Mouse (Mus musculus) A20 (cell line): Measurements from ENCODE around the gene Gpsm1.
A peak's percentile ranks its signal among the peaks of the same experiment; 100 is the strongest.

Experiments used
- DNase-seq: peaks from one replicate; pipeline ENCODE4 v3.0.0-alpha.2; 2011; ENCODE audit warnings: low read depth, low spot score

The Gpsm1 gene

DNA sequence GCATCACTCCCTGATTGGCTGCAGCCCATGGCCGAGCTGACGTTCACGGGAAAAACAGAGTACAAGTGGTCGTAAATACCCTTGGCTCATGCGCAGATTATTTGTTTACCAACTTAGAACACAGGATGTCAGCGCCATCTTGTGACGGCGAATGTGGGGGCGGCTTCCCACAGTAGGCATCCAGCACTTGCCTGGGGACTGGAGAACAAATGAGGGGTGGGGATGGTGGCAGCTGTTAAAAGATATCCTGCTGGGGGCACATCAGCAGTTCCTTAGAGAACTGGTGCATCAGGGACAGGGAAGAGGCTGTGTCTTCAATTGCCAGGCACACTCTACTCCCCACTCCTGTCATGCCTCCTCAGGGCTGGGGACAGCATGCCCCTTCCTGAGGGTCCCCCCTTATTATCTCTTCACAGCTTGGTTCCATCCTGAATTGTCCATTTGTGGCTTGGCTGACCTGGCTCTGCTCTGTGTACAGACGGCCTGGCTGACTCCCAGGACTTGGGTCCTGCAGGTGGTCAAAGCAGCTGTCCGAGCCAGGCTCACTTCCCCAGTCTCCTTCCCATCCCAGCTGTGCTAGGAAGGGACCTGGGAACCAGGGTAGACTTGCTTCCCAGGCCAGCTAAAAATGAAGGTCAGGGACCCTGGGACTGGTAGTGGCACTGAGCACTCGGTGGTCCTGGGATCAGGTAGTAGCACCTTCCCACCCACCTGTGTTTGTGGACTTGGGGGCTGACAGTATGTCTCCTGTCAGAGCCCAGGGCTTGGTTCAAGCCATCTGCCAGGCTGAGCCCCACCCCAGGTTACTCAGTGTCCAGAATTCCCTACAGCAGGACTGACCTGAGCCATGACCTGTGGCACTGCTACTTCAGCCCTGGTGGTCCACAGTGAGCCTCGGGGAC is 23.2 kb downstream of the Gpsm1 start:
- DNase-seq = no peak

GRCm38 (mm10) chr2:26339204-26339551 is 23.9 kb downstream of the Gpsm1 start:
- no peak for DNase-seq

DNA sequence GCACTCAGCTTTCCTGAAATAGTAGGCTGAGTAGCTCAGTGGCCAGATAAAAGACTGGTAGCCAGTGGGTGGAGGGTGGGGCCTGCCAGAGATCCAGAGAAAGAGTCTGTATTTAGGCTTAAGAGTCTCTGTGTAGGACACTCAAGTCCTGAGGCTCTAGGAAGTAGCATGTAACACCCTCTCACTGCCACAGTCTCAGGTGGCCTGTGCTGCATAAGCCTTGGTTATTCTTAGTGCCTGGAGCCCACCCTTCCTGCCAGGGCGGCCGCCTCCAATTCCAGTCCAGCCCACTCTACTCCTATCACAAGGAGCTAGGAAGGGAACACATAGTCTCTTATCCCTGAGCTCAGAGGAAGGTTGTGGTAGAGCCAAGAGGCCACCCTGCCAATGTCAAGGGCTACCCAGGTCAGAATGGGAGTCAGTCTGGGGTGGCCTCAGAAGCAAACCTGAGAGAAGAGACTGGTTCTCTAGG is 26.2 kb downstream of the Gpsm1 start:
- no peak for DNase-seq

- no peak for DNase-seq
These were observed 26.7 kb downstream of the Gpsm1 start for GRCm38 (mm10) chr2:26342044-26342443.

DNA sequence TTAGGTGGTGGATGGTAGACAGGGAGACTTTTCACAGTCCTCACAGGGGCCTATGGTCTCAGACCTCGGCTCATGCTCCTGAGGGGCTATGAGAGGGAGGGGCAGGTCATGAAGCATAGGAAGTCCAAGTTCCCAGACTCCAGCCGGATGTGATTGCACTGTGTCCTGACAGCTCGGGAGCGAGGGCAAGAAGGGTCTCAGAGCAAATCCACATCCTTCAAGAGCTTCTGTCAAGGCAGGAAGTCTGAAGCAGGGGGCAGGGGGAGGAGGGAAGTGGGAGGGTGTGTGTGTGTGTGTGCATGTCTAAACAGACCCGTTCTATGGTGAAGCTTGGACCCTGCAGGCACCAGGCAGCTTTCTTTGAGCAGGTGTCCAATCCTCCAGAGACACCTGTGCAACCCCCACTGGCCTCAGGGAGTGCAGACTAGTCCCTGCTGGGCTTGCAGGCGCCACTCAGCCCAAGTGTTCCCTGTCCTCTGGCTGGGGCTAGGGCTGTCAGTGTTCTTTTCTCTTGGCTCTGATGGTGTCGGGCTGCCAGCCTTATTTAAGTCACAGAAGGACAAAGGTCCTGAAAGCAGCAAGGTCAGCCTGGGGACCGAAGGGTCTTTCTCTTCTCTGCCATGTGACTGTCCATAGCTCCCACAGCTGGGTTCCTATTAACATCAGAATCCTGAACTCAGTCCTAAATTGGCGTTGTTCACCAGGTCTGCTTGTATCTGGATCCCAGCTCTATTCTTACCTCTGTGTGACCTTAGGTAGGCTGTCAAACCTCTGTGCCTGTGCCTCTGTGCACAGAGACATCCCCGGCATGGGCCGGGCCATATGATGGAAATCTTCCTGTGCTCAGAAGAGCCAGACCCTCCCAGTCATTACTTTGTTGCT is 27.5 kb downstream of the Gpsm1 start:
- no peak for DNase-seq

DNA sequence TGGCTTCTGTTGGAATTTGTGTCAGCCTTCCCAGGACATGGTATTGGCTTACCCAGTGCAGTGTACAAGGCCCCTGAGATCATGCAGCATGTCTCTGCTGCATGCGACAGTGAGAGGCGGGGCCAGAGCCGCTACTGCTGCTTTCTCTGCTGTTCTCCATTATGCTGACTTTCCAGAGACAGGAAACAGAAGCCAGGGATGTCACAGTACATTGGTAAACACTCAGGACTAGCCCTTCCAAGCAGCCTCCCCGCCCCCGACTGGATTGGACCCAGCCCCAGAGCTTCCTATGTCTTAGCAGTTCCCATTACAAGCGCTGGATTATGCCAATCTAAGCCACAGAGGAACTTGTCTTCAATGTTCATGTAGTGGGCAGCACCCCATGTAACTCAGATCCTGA is 32.9 kb downstream of the Gpsm1 start:
- no peak for DNase-seq

DNA sequence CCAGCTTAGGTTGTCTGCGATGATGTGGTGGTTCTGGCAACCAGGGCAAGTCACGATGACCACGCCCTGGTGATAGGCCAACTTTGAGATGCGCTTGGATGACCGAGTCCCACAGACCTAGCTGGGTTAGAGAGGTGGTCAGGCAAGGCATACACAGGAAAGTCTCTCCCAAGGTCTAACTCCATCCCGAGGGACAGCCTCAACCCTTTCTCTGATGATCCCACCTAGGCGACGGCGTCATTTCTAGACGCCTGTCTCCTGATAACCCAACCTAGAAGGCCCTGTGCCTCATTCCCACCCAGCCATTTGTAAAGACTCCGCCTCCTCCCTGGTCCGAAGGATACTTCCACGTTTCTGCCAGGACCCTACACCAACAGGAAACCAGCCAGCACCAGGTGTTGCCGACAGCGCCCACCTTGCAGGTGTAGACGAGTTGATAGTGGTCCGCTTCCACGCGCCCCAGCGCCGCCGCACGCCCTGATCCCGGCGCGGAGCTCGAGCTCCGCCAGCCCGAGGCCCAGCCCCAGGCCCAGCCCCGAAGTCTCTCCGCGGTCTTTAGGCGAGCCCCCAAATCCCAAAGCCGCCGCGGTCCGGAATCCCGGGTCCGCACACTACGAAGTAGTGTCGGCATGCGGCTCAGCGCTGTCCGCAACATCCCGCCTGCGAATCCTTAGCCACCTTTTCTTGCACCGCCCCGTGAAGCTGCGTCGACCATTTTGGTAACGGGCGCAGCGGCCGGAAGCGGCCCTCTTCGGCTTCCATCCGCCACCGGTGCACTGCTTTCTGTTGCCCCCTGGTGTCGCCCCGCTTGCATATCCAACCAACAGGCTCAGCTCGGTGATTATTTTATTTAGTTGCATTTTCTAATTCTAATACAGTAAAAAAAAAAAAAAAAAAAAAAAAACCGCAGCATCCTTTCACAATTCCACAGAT is 36.3 kb downstream of the Gpsm1 start, which contains the start of gene Dnlz:
Gene Dnlz (minus strand): TSS at position 753 of the 933 bp plus-strand sequence.
- peak; percentile 94 for DNase-seq

GRCm38 (mm10) chr2:26352291-26352910 is 37.1 kb downstream of the Gpsm1 start:
- no peak for DNase-seq

DNA sequence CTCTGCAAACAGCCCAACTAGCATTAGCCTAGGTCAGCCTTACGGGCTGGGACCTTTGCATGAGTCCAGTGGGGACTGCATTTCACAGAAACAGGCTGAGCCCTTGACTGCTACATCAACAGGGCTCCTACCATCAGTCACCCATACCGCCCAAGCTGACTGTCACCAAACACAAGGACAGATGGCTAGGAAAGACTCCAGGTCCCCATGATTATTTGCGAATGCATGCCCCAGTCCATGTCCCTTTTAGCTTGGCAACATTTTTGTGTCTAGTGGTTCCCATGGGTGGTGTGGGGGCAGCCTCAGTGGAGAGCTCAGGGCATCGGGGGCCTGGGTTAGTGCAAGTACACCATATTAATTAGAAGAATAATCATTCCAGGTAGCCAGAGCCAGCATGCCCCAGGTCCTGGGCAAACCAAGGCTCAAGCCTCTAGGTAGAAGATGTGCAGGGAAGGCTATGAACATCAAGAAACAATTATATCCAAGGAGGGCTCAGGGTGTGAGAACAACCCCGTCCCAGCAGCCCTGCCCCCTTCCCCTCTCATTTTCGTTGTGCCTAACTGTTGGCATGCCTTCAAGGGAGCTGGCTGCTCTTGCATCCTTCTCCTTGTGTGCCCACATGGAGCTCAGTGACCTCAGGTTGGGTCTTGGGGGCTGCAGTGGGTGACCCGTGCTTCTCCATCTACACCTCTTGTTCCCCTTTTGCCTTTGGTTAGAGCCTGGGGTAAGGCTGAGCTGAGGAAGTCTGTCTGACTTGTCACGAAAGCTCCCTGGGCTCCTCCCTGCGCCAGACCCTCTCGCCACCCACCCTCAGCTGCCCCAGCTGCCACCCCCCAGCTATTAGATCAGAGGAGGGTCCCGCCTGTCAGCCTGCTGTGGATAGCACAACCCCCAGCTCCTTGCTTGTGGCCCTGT is 38.0 kb downstream of the Gpsm1 start:
- DNase-seq = no peak

- no peak for DNase-seq
These were observed 39.1 kb downstream of the Gpsm1 start for GRCm38 (mm10) chr2:26354401-26354800.

DNA sequence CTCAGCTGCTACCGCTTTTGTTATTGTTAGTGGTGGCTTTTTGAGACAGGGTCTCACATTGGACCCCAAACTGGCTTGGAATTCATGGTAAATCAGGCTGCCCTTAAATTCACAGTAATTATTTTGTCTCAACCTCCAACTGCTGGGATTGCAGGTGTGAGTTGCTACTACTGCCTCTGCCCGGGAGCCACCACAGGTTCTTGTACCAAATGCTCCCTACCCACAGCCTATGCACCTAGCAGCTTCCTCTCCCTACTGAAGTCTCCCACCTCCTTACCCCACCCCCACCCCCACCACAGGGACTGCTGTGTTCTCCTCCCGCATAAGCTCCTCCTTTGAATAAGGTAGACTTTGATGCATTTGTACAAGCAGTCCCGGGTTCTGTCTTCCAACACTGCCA is 40.9 kb downstream of the Gpsm1 start:
- DNase-seq = no peak

DNA sequence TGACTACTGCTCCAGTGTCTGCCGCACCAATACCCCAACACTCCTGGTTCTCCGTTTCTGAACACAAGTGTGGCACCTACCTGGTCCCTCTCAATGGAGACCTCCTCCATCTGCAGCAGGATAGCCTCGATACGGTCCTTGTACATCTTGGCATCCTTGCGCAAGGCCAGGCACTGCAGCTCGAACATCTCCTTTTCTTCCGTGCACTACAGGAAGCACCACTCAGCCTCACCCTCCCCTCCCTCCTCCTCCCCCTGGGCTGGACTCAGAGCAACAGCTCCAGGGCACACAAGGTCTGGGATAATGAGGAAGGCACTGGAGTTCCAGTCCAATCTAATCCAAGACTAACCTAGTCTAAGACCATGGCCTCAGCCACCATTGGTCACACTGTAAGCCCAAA is 41.4 kb downstream of the Gpsm1 start:
- DNase-seq = no peak

- DNase-seq = peak; percentile 64
These were observed 42.2 kb downstream of the Gpsm1 start for GRCm38 (mm10) chr2:26357484-26357883.

- no peak for DNase-seq
These were observed 43.5 kb downstream of the Gpsm1 start for GRCm38 (mm10) chr2:26358667-26359320.

DNA sequence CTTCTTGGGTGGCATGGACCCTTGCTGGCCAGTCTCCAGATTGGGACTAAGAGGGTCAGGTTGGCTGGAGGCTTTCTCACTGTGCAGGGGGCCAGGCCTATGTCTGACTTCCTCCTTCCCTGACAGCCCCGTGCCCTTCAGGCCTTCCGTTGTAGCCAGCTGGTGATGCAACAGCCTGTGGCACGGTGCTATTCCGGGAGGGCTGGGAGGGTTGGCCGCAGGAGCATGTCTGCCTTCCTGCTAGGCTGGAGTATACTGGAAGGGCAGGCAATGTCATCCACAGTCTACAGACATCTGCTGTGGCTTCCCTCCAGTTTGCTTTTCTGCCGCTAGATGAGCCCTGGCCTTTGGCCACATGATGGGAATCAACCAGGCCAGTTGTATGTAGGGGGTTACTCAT is 44.7 kb downstream of the Gpsm1 start:
- no peak for DNase-seq

DNA sequence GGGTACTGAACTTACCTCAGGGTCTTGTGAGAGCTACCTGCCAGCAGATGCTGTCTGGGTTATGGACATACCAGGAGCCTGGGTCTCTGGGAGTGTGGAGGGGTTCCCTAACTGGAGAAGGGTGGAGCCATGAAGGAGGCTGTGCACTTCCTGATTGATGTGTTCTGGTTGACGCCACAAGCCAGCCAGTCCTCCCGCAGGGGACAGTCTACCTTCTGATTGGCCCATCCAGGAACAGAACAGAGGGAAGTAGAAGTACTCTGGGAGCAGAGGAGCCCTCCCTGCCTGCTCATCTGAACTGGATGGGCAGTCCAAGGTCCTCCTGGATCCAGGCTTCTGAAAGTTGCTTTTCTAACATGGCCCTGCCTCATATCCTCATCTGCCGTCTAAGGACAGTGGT is 45.5 kb downstream of the Gpsm1 start, which contains the start of gene Card9:
Gene Card9 (minus strand): TSS at position 147 of the 400 bp plus-strand sequence.
- no peak for DNase-seq

GRCm38 (mm10) chr2:26362991-26363390 is 47.7 kb downstream of the Gpsm1 start:
- no peak for DNase-seq

DNA sequence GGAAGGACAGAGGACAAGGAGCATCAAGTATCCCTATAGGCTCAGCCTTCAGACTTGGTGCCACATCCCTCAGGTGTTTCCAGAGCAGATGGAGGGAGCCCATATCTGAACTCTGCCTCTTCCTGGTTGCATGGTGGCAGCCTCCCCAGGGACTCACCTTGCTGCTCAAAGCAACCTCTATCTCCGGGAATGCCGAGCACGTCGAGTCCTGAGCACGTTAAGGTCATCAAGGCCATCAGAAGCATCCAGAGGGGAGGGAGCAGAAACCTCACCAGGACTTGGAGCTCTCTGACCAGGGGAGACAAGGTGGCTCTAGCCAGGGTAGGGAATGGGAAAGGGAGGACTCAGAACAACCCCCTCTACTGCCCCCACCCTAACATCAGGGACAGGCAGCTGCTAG is 48.2 kb downstream of the Gpsm1 start:
- no peak for DNase-seq
